ENCODE assay signal across 10 mouse cellular contexts in the genomic region with DNA sequence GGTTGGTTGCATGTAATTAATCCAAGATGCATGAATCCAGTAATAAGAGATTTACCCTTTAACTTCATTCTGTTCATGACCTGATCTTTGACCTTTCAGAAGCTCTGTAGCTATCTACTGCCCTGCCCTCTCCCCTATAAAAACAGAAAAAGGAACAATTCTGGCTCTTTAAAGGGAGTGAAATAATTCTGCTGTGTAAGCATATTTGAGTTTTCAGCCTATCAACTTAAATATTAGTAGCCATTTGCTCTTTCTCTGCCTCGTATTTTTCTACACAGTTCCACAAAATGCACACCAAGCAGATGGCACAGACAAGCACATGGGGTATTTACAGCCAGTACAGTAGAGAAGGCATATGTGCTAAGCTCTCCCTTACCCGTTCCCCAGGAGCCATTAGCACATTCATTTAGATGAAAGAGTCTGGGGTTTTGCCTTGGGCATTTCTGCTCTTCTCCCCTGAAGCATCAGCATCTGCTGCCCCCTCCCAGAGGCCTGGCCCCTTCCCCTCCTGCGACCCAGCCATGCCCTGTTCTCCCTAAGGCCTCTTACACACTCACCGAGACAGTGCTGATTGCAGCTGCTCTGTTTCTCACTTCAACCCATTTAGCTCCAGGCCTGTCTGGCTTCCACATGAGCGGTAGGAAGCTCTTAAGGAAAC. TPM values are rescaled to one million over a fixed set of nuclear protein-coding genes. Genes with fewer than 3 reads are reported as not detected.
DNase-seq lines count a peak whose midpoint lies in the region; ATAC-seq and TF ChIP-seq lines count a peak whose summit lies in the region.
"Had no signal": no experiment of that assay in that cellular context is flagged by ENCODE, and none has a peak within 500 bp of the region (broad histone marks: within the 10 kb centered on the region; RNA-seq: fewer than 3 reads in every experiment).

No protein-coding gene starts in this region.

- H3K36me3 ChIP-seq in forebrain, embryonic 11.5 days (ENCODE audit: control insufficient read depth, insufficient read depth, low read length) = no peaks in the 10 kb centered on the region
- H3K36me3 ChIP-seq in hindbrain, embryonic 16.5 days (ENCODE audit: control insufficient read depth, insufficient read depth, low read length) = no peaks in the 10 kb centered on the region
- H3K36me3 ChIP-seq in neural tube, embryonic 14.5 days (ENCODE audit: control insufficient read depth, insufficient read depth, low read length) = no peaks in the 10 kb centered on the region
- no peaks in the 10 kb centered on the region for H3K36me3 ChIP-seq in liver, postnatal 0 days (replicated peaks; ENCODE audit: insufficient read depth, low read length)
- H3K36me3 ChIP-seq: kidney, embryonic 15.5 days had no signal

- H3K4me3 ChIP-seq in forebrain, embryonic 11.5 days (ENCODE audit: low read depth, low read length) = no peak overlapping the region
- no peak overlapping the region for H3K4me3 ChIP-seq in hindbrain, embryonic 16.5 days (ENCODE audit: low read length)
- no peak overlapping the region for H3K4me3 ChIP-seq in neural tube, embryonic 14.5 days (ENCODE audit: low read depth, low read length)
- H3K4me3 ChIP-seq in liver, postnatal 0 days (ENCODE audit: low read depth, low read length) = no peak overlapping the region
- H3K4me3 ChIP-seq: heart, embryonic 13.5 days; kidney, embryonic 15.5 days had no signal

- 0 out of 2 replicates have a peak overlapping the region, but pooled peaks have one; percentile 7 for H3K27ac ChIP-seq in forebrain, embryonic 11.5 days (ENCODE audit: low read depth, low read length)
- peak overlapping the region; percentile 37 for H3K27ac ChIP-seq in hindbrain, embryonic 16.5 days (ENCODE audit: low read depth, low read length)
- H3K27ac ChIP-seq in neural tube, embryonic 14.5 days (ENCODE audit: low read depth, low read length) = no peak overlapping the region
- no peak overlapping the region for H3K27ac ChIP-seq in liver, postnatal 0 days (ENCODE audit: low read depth)
- H3K27ac ChIP-seq: heart, embryonic 13.5 days; kidney, embryonic 15.5 days had no signal

- peaks cover 4% of the 10 kb centered on the region; the same call in 1 of the 2 replicates for H3K4me1 ChIP-seq in forebrain, embryonic 11.5 days (replicated peaks; ENCODE audit: control insufficient read depth, insufficient read depth, low read length)
- peaks cover 21% of the 10 kb centered on the region for H3K4me1 ChIP-seq in hindbrain, embryonic 16.5 days (ENCODE audit: control insufficient read depth, insufficient read depth, low read depth, low read length)
- H3K4me1 ChIP-seq in neural tube, embryonic 14.5 days (ENCODE audit: control insufficient read depth, insufficient read depth, low read length) = peaks cover 25% of the 10 kb centered on the region
- H3K4me1 ChIP-seq in liver, postnatal 0 days (ENCODE audit: insufficient read depth) = no peaks in the 10 kb centered on the region

- H3K4me2 ChIP-seq in forebrain, embryonic 11.5 days (ENCODE audit: low read depth, low read length, severe bottlenecking) = no peak overlapping the region
- no peak overlapping the region for H3K4me2 ChIP-seq in hindbrain, embryonic 16.5 days (ENCODE audit: low read length)
- H3K4me2 ChIP-seq in neural tube, embryonic 14.5 days (ENCODE audit: low read depth, low read length) = no peak overlapping the region
- H3K4me2 ChIP-seq in liver, postnatal 0 days (ENCODE audit: low read depth, low read length) = no peak overlapping the region
- H3K4me2 ChIP-seq: heart, embryonic 13.5 days; kidney, embryonic 15.5 days had no signal

- peak; percentile 24 to 27 for DNase-seq in left cerebral cortex, postnatal 36 days (ENCODE audit: low spot score in 2 of 2)
- DNase-seq in left cerebral cortex, postnatal 10 days (ENCODE audit: extremely low spot score in 1 of 2, low spot score in 2 of 2) = no peak
- DNase-seq in forebrain, embryonic 11.5 days (ENCODE audit: low spot score) = no peak
- no peak for DNase-seq in liver, postnatal 0 days
- DNase-seq in kidney, postnatal 25 days = no peak
- no peak for DNase-seq in urinary bladder, postnatal 36 days (ENCODE audit: low spot score in 2 of 2)

- no peak for TF ChIP-seq EP300 in liver, postnatal 0 days (IDR thresholded peaks at IDR 0.05; ENCODE audit: low read depth)

- H3K9ac ChIP-seq in forebrain, embryonic 11.5 days (ENCODE audit: low read length) = no peak overlapping the region
- no peak overlapping the region for H3K9ac ChIP-seq in hindbrain, embryonic 16.5 days (ENCODE audit: low read depth, low read length)
- no peak overlapping the region for H3K9ac ChIP-seq in neural tube, embryonic 14.5 days (replicated peaks; ENCODE audit: low read depth, low read length)
- H3K9ac ChIP-seq in liver, postnatal 0 days (replicated peaks) = no peak overlapping the region
- H3K9ac ChIP-seq: heart, embryonic 13.5 days; kidney, embryonic 15.5 days had no signal

- 63% methylated on average over 5 of the region's 5 CpGs for WGBS in forebrain, embryonic 11.5 days
- 26% methylated on average over 5 of the region's 5 CpGs for WGBS in hindbrain, embryonic 16.5 days
- 12% methylated on average over 5 of the region's 5 CpGs for WGBS in neural tube, embryonic 14.5 days
- 62% methylated on average over 5 of the region's 5 CpGs for WGBS in liver, postnatal 0 days (ENCODE audit: insufficient replicate concordance)

- H3K9me3 ChIP-seq in forebrain, embryonic 11.5 days (ENCODE audit: control insufficient read depth, low read length) = no peaks in the 10 kb centered on the region
- H3K9me3 ChIP-seq in hindbrain, embryonic 16.5 days (ENCODE audit: control insufficient read depth, low read length) = no peaks in the 10 kb centered on the region
- no peaks in the 10 kb centered on the region for H3K9me3 ChIP-seq in neural tube, embryonic 14.5 days (ENCODE audit: control insufficient read depth, low read length)
- H3K9me3 ChIP-seq in liver, postnatal 0 days (ENCODE audit: low read length) = no peaks in the 10 kb centered on the region
- H3K9me3 ChIP-seq: heart, embryonic 13.5 days; kidney, embryonic 15.5 days had no signal

- no peak for TF ChIP-seq CTCF in liver, postnatal 0 days (IDR thresholded peaks at IDR 0.05; ENCODE audit: low read depth)

- H3K27me3 ChIP-seq in forebrain, embryonic 11.5 days (ENCODE audit: control insufficient read depth, insufficient read depth, low read length) = no peaks in the 10 kb centered on the region
- no peaks in the 10 kb centered on the region for H3K27me3 ChIP-seq in hindbrain, embryonic 16.5 days (replicated peaks; ENCODE audit: control insufficient read depth, insufficient read depth, low read length)
- no peaks in the 10 kb centered on the region for H3K27me3 ChIP-seq in neural tube, embryonic 14.5 days (ENCODE audit: control insufficient read depth, insufficient read depth, low read length)
- H3K27me3 ChIP-seq in liver, postnatal 0 days (ENCODE audit: insufficient read depth, low read length) = no peaks in the 10 kb centered on the region
- H3K27me3 ChIP-seq: heart, embryonic 13.5 days; kidney, embryonic 15.5 days had no signal

- peak; percentile 49; the same call in 1 of the 2 replicates for ATAC-seq in forebrain, embryonic 11.5 days (replicated peaks; ENCODE audit: low FRiP score)
- peak; percentile 67 for ATAC-seq in hindbrain, embryonic 16.5 days
- ATAC-seq in neural tube, embryonic 14.5 days (ENCODE audit: low read depth) = peak; percentile 83
- ATAC-seq in liver, postnatal 0 days = no peak

- intact Hi-C loops in left cerebral cortex, postnatal 36 days (cut with DNase I) = no loop called here
- intact Hi-C loops in left cerebral cortex, postnatal 10 days (cut with DNase I) = no loop called here

RNA-seq across cellular contexts. Expression of gene Fyn, which starts 58.3 kb away (rescaled TPM):
- total RNA-seq in left cerebral cortex, postnatal 36 days (2021) = 100 to 1,000 TPM; 119 to 138 TPM
- total RNA-seq in left cerebral cortex, postnatal 10 days (2021) = 100 to 1,000 TPM; 176 to 188 TPM
- 42.7 and 44.6 TPM in 2 replicates for polyA plus RNA-seq in forebrain, embryonic 11.5 days (2014; fragmentation: Nextera tagmentation; extraction: Ambion mirVana)
- polyA plus RNA-seq in hindbrain, embryonic 16.5 days (2015; fragmentation: Nextera tagmentation; extraction: Ambion mirVana) = 74.1 and 74.9 TPM in 2 replicates
- polyA plus RNA-seq in neural tube, embryonic 14.5 days (2014; fragmentation: Nextera tagmentation; extraction: Ambion mirVana) = 106 and 113 TPM in 2 replicates
- 6.5 and 6.8 TPM in 2 replicates for polyA plus RNA-seq in liver, postnatal 0 days (2015; fragmentation: Nextera tagmentation; extraction: Ambion mirVana)

Comparison
In these comparisons a context has a peak if more than half of its experiments do, and no peak if none do; other contexts are left out.
1. DNase-seq: peak in left cerebral cortex, postnatal 36 days (2 of 2); none in left cerebral cortex, postnatal 10 days (0 of 2), forebrain, embryonic 11.5 days (single experiment), liver, postnatal 0 days (single experiment), kidney, postnatal 25 days (0 of 2) and urinary bladder, postnatal 36 days (0 of 2).
2. H3K27ac ChIP-seq: peak in forebrain, embryonic 11.5 days (single experiment) and hindbrain, embryonic 16.5 days (single experiment); none in neural tube, embryonic 14.5 days (single experiment) and liver, postnatal 0 days (single experiment).